Mouse (Mus musculus) B cell, adult 67 days (primary cell): ENCODE data around the gene Ly6g6c. TPM values are rescaled to one million over a fixed set of nuclear protein-coding genes. Genes with fewer than 3 reads are reported as not detected.

Experiments used
- total RNA-seq, 2 experiments: library from RNA; stranded (reverse); gene quantifications; 4 replicates each; pipeline ENCODE4 v1.2.4; 2023

Gene Ly6g6c
- total RNA-seq, 2 experiments from 2014 or later: not detected

Other genes starting within 250 kb of the Ly6g6c start
- gene Stk19, start 228.4 kb upstream of the Ly6g6c start, total RNA-seq: 10 to 100 TPM; 57.8 to 67.8 TPM
- 10 to 100 TPM; 87.2 to 90.1 TPM for gene Dxo, start 228.4 kb upstream of the Ly6g6c start, total RNA-seq
- gene Skiv2l, start 215.2 kb upstream of the Ly6g6c start, total RNA-seq: 100 to 1,000 TPM; 106 to 113 TPM
- 10 to 100 TPM; 32.7 to 37.8 TPM for gene Nelfe, start 215.0 kb upstream of the Ly6g6c start, total RNA-seq
- under 1 TPM in 1 of 2 experiments, not detected in 1; 0.41 TPM for gene Cfb, start 202.9 kb upstream of the Ly6g6c start, total RNA-seq
- gene Zbtb12, start 185.9 kb upstream of the Ly6g6c start, total RNA-seq: 10 to 100 TPM in 1 of 2 experiments, 1 to 10 TPM in 1; 9.4 to 13.1 TPM
- gene Gm20547, start 183.3 kb upstream of the Ly6g6c start, total RNA-seq: not detected
- 1 to 10 TPM; 2.4 to 2.6 TPM for gene C2, start 167.1 kb upstream of the Ly6g6c start, total RNA-seq
- 100 to 1,000 TPM; 169 to 178 TPM for gene Ehmt2, start 166.9 kb upstream of the Ly6g6c start, total RNA-seq
- gene Slc44a4, start 150.9 kb upstream of the Ly6g6c start, total RNA-seq: not detected
- 10 to 100 TPM; 64.3 to 86.9 TPM for gene Neu1, start 134.1 kb upstream of the Ly6g6c start, total RNA-seq
- 100 to 1,000 TPM in 1 of 2 experiments, 1 to 10 TPM in 1; 9.1 to 108 TPM for gene Hspa1b, start 106.2 kb upstream of the Ly6g6c start, total RNA-seq
- not detected for gene Gm20481, start 95.5 kb upstream of the Ly6g6c start, total RNA-seq
- 10 to 100 TPM in 1 of 2 experiments, 1 to 10 TPM in 1; 3.8 to 37.9 TPM for gene Hspa1a, start 93.2 kb upstream of the Ly6g6c start, total RNA-seq
- gene Hspa1l, start 92.7 kb upstream of the Ly6g6c start, total RNA-seq: not detected
- gene Lsm2, start 83.5 kb upstream of the Ly6g6c start, total RNA-seq: 10 to 100 TPM; 32.1 to 32.7 TPM
- 100 to 1,000 TPM; 290 to 310 TPM for gene Vars, start 64.4 kb upstream of the Ly6g6c start, total RNA-seq
- under 1 TPM; 0.50 to 0.75 TPM for gene Vwa7, start 48.8 kb upstream of the Ly6g6c start, total RNA-seq
- gene Sapcd1, start 37.4 kb upstream of the Ly6g6c start, total RNA-seq: 1 to 10 TPM; 4.8 to 5.7 TPM
- gene Msh5, start 18.6 kb upstream of the Ly6g6c start, total RNA-seq: 10 to 100 TPM in 1 of 2 experiments, 1 to 10 TPM in 1; 9.7 to 13.8 TPM
- 100 to 1,000 TPM; 210 to 218 TPM for gene Clic1, start 15.4 kb upstream of the Ly6g6c start, total RNA-seq
- 1 to 10 TPM; 3.4 to 5.2 TPM for gene Ddah2, start 6.4 kb upstream of the Ly6g6c start, total RNA-seq
- gene Mpig6b, start 796 bp downstream of the Ly6g6c start, total RNA-seq: not detected
- not detected for gene Ly6g6e, start 11.5 kb downstream of the Ly6g6c start, total RNA-seq
- gene Ly6g6d, start 12.7 kb downstream of the Ly6g6c start, total RNA-seq: not detected
- not detected for gene Ly6g6f, start 20.2 kb downstream of the Ly6g6c start, total RNA-seq
- gene Abhd16a, start 23.9 kb downstream of the Ly6g6c start, total RNA-seq: 10 to 100 TPM; 71.6 to 74.8 TPM
- gene Ly6g5c, start 42.9 kb downstream of the Ly6g6c start, total RNA-seq: not detected
- 1 to 10 TPM; 1.5 to 1.7 TPM for gene Ly6g5b, start 50.0 kb downstream of the Ly6g6c start, total RNA-seq
- gene Gpank1, start 56.1 kb downstream of the Ly6g6c start, total RNA-seq: 10 to 100 TPM; 31.1 to 34.0 TPM
- gene Csnk2b, start 56.7 kb downstream of the Ly6g6c start, total RNA-seq: 100 to 1,000 TPM; 126 to 147 TPM
- 10 to 100 TPM; 16.6 to 25.1 TPM for gene D17H6S53E, start 61.0 kb downstream of the Ly6g6c start, total RNA-seq
- under 1 TPM; 0.56 to 0.93 TPM for gene Apom, start 66.7 kb downstream of the Ly6g6c start, total RNA-seq
- gene Bag6, start 69.8 kb downstream of the Ly6g6c start, total RNA-seq: 100 to 1,000 TPM; 412 to 463 TPM
- 100 to 1,000 TPM; 364 to 379 TPM for gene Prrc2a, start 99.5 kb downstream of the Ly6g6c start, total RNA-seq
- 1 to 10 TPM; 1.7 to 5.1 TPM for gene Aif1, start 110.7 kb downstream of the Ly6g6c start, total RNA-seq
- gene Lst1, start 123.1 kb downstream of the Ly6g6c start, total RNA-seq: 10 to 100 TPM; 32.6 to 54.4 TPM
- 100 to 1,000 TPM; 669 to 686 TPM for gene Ltb, start 129.1 kb downstream of the Ly6g6c start, total RNA-seq
- gene Tnf, start 136.6 kb downstream of the Ly6g6c start, total RNA-seq: 10 to 100 TPM in 1 of 2 experiments, 1 to 10 TPM in 1; 9.6 to 14.5 TPM
- 10 to 100 TPM; 45.0 to 61.0 TPM for gene Lta, start 140.0 kb downstream of the Ly6g6c start, total RNA-seq
- gene Gm16181, start 155.4 kb downstream of the Ly6g6c start, total RNA-seq: not detected
- gene Atp6v1g2, start 168.3 kb downstream of the Ly6g6c start, total RNA-seq: 1 to 10 TPM; 1.2 to 2.9 TPM
- 10 to 100 TPM; 11.2 to 16.2 TPM for gene Nfkbil1, start 170.4 kb downstream of the Ly6g6c start, total RNA-seq
- gene Ddx39b, start 176.4 kb downstream of the Ly6g6c start, total RNA-seq: 100 to 1,000 TPM; 440 to 473 TPM
- gene H2-D1, start 197.3 kb downstream of the Ly6g6c start, total RNA-seq: 1,000 to 10,000 TPM; 1,708 to 1,769 TPM